Mouse (Mus musculus): ENCODE results near the gene Tln2.

The Tln2 gene

DNA sequence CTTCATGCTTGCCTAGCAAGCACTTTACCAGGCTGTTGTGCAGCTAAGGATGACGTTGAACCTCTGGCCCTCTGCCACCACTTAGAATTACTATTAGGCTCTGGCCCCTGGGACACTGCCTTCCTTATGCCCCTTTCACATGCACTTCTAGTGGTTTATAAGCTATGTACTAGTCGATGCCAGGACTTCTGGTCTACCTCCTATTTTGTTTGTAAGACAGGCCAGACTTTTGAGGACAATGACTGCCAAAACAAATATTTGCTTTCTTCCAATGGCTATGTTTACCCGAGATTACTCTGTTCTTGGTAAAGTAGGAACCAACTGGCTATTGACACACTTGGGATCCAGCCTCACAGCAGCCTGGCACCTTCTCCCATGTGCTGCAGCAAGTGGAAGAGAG, 82.1 kb downstream of the Tln2 start:
- no peak for DNase-seq (ENCODE audit: low spot score in 2 of 2)

DNA sequence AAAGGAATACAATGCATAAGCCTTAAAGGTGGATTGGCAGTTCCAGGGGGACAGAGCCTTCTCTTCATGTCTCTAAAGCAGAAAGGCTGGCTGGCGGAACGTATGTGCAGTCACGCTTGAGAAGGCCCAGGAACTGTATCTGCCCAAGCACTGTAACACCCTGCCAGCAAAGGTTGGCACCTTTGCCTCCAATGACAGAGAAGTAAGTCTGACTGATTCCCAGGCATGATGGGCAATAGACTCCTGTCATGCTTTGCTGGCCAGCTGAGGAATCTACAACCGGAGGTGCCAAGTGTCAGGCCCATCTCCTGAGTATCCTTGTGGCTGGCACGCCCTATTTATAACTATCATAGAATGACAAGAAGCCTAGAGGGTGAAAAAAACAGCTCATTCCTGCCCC, 83.3 kb downstream of the Tln2 start:
- DNase-seq (ENCODE audit: low spot score in 2 of 2), result no peak

DNA sequence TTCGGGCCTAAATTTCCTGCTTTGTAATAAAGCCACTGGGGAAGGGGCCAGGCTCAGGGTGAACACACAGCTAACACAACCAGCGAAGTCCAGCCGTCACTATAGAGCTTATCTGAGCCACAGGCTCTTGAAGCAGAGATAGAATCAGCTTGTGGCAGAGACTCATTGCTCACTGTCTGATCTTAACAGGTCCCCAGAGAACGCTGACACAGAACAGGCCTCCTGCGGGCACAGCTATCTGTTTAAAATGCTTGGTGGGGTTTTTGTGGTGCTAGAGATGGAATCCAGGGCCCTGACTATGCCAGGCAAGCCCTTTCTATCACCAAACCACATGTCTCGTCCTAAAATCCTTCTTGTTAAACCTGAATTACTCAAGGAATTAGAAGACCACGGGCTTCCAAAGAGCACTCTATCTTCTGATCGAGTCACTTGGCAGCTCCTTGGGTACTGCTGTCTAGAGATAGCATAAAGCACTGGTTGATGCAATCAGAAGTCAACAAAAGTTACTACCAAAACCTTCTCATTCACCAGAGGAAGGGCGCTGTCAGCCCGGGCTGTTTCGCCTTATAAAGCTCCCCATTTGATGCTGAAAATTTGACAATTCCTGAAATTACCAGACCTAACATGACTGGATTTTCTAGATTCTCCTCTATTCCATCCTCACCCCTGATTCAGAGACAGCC, 95.9 kb downstream of the Tln2 start:
- no peak for DNase-seq (ENCODE audit: low spot score in 2 of 2)

DNA sequence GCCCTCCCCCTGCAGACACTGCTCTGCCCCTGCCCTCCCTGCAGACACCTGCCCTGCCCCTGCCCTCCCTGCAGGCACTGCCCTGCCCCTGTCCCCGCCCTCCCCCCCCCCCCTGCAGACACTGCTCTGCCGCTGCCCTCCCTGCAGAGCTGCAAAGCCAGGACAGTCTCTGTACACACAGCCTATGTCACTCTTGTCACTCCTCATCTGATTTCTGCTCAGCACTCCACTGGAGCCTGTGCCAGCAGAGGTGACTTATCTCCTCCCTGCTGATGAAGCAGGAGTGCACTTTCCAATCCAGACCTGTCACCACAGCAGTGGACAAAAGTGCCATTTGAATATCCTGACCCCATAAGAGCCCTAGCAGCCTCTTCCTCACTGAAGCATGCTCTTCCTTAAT, 118.0 kb downstream of the Tln2 start:
- DNase-seq (ENCODE audit: low spot score in 2 of 2), result no peak

GRCm38 (mm10) chr9:67437511-67437910, 122.0 kb downstream of the Tln2 start:
- DNase-seq (ENCODE audit: low spot score in 2 of 2), result no peak

DNA sequence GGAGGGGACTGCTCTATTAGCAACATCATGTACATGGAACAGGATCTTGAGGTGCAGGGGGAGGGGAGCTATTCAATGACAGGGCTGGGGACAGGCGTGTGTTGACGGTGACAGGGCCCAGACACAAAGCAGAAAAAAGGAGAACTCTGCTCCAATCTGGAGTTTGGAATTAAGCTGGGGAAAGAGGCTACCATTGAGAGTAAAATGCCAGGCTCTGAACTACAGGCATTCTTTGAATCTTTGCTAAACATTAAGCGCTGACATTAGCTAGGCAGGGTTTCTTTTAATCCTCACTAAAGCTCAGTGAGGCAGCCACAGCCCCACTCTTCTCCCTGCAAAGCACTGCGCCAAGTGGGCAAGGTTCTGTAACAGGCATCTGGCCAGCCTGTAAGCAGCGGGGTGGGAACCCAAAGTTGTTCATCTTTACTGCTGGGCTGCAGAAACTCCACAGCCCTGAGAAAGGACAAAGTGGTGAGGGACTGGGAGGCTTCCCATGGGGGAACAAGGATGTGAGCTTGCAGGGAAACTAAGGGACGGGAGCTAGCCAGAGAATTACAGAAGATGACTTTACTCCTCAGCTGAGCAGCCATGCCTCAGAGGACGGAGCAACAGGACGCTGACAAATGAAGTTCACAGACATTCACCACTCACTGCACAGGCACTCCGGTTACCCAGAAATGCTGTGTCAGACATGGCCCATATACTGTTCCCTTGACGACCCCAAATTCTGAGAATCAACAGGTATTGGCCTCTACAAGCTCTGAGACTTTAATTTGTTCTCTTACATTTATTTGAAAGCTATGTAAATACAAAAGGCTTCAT, 124.0 kb downstream of the Tln2 start:
- DNase-seq (ENCODE audit: low spot score in 2 of 2), result no peak

DNA sequence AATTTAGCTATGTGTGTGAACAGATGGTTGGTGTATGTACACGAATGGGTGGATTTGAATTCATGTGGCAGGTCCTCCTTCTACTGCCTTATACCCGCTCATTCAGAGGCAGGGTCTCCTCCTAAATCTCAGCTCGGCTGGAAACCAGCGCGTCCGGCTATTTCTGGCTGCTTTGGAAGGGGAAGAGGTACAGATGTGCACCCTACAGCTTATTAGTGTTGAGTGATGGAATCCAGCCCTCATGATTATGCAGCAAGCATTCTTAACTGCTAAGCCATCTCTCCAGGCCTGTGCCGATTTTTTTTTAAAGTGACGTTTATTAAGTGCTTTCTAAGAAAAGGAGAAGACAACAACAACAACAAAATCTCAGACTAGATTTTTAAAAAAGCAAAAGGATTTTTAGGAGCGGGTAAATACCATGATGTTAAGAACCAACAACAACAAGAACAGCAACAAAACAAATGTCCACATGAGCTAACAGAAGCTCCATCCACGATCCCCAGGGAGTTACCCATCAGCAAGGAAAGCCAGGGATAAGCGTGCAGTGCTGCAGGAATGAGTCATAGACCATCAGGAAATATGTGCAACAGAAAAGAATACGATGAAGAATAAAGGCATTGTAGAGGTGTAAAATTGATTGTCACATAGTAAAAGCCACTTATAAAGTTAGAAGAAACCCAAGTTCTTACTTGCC, 130.2 kb downstream of the Tln2 start:
- no peak for DNase-seq (ENCODE audit: low spot score in 2 of 2)

GRCm38 (mm10) chr9:67428306-67429047, 131.0 kb downstream of the Tln2 start:
- DNase-seq (ENCODE audit: low spot score in 2 of 2), result no peak

- DNase-seq (ENCODE audit: low spot score in 2 of 2), result no peak
These were observed 133.2 kb downstream of the Tln2 start for GRCm38 (mm10) chr9:67426304-67426703.

GRCm38 (mm10) chr9:67424110-67424509, 135.4 kb downstream of the Tln2 start:
- no peak for DNase-seq (ENCODE audit: low spot score in 2 of 2)

DNA sequence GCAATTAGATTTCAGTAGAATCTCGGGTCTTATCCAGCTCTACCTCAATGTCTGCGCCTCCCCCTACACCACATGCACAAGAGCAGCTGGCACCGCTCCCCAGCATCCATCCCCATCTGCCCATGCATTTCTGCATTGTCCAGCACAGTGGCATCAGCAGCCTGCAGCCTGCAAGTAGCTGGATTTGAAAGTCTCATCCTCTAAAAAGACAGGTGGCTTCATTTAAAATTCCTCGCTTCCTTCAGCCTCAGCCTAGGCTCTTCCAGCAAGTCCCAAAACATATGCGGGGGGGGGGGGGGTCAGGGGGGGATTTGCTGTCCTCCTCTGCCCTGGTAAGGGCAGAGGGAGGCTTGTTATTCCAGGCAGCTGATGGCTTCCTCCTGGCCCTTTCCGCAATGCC, 141.4 kb downstream of the Tln2 start:
- peak in 1 of 2 experiments; percentile 26 for DNase-seq (ENCODE audit: low spot score in 2 of 2)

GRCm38 (mm10) chr9:67410667-67411066, 148.8 kb downstream of the Tln2 start:
- peak in 1 of 2 experiments; percentile 24 for DNase-seq (ENCODE audit: low spot score in 2 of 2)

- no peak for DNase-seq (ENCODE audit: low spot score in 2 of 2)
These were observed 154.8 kb downstream of the Tln2 start for GRCm38 (mm10) chr9:67404736-67405135.

DNA sequence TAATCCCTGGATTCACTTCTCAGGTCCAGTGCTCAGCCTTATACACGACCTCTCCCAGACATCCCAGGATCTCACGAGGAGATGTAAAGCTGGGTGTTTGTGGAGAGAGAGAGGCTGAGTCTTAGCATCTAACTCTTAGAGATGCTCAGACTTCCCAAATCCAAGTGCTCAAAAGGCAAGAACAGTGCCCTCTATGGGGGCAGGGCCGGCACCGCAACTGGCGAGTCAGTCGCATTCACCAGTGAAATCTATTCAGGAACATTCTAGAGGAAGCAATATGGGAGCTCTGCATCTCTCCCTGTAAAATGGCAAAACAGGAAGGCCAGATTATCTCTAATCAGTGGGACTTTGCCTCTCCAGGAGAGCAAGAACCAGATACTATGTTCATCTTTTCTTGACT, 159.9 kb downstream of the Tln2 start:
- no peak for DNase-seq (ENCODE audit: low spot score in 2 of 2)

- DNase-seq (ENCODE audit: low spot score in 2 of 2), result no peak
These were observed 161.7 kb downstream of the Tln2 start for GRCm38 (mm10) chr9:67397756-67398155.

DNA sequence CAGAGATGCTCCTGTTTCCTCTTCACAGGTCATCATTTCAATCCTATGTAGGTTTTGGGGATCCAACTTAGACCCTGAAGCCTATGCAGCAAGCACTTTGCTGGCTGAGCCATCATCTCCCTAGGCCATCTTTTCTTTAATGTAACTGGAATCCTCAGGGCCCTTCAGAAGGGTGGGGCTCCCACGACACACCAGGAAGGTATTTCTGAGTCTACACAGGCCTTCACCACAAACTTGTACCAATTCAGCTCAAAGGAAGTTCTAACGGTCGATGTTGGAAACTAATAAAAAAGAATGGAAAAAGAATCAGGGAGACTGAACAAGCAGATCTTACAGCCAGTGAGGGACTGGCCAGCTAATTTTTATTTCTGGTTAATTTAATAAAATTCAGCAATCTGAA, 163.1 kb downstream of the Tln2 start:
- no peak for DNase-seq (ENCODE audit: low spot score in 2 of 2)

GRCm38 (mm10) chr9:67384028-67384590, 175.4 kb downstream of the Tln2 start:
- DNase-seq (ENCODE audit: low spot score in 2 of 2), result no peak

GRCm38 (mm10) chr9:67380095-67380494, 179.4 kb downstream of the Tln2 start:
- DNase-seq (ENCODE audit: low spot score in 2 of 2), result no peak

DNA sequence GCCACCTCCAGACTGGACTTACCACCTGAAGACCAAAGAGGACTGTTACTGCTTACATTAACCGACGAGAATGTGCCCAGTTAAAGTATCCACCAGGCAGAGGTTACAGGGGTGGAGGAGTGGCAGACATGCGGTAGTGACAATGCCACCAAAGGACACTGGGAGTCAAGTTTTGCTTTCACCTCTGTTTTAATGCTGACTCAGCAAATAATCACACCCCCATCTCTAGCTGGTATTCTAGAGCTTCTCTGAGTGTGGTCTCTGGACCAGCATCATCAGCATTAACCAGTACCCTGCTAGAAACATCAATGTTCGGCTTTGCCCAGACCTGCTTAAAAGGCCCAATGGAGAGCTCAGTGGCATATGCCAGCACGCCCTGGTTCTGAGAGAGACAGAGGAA, 180.7 kb downstream of the Tln2 start:
- DNase-seq (ENCODE audit: low spot score in 2 of 2), result no peak

DNA sequence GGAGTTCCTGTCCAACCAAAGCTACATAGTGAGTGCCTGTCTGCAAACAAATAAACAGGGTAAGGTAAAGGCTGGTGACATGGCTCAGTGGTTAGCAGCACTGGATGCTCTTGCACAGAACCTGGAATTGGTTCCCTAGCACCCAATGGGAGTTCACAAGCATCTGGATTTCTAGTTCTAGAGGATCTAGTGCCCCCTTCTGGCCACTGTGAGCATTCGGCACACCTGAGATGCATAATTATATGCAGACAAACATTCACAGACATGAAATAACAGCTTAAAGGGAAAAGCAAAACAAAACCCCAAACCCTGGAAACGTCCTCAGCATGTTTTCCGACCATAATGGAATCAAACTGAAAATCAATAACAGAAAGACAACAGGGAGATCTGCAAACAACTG, 191.4 kb downstream of the Tln2 start:
- DNase-seq (ENCODE audit: low spot score in 2 of 2), result no peak

DNA sequence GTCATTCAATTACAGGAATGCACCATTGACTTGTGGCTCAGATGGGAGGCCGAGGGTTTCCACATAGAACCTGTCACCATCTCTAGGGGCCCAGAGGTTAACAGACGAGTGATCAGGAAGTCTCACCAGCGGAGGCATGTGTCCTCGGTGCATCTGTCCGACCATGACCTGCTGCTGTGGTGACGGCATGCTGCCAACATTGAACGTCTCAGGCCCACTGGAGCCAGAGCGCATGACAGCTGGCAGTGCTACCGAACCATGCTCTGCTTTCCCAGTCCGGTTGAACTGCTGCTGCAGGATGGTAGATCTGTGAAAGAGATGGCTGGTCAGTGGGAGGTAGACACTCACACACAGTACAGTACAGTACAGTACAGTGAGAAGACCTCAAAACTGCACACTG, 197.0 kb downstream of the Tln2 start:
- DNase-seq (ENCODE audit: low spot score in 2 of 2), result no peak

DNA sequence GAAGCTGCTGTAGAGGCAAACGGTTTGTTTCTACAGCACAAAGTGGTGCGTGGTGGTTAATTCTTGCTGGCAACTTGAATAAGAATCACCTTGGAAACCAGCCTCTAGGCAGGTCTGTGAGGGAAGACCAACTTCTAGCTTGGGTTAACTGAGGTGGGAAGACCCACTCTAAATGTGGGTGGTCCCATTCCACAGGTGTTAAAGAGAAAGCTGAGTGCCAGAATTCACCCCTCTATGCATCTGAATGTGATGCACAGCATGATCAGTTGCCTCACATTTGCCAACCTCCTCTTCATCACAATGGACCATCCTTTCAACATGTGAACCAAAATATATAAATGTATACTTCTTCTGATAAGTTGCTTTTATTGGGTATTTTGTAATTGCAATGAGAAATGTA, 197.4 kb downstream of the Tln2 start:
- no peak for DNase-seq (ENCODE audit: low spot score in 2 of 2)
